Mouse (Mus musculus) C2C12 (cell line): Measurements from ENCODE around the gene Elovl4.

Experiments used
- CTCF ChIP-seq: IDR thresholded peaks from one replicate; pipeline ENCODE4 v1.5.1; 2011; ENCODE audit not compliant: control insufficient read depth, insufficient read depth, insufficient read length
- FOSL1 ChIP-seq: IDR thresholded peaks from one replicate; pipeline ENCODE4 v1.8.0; 2011; ENCODE audit warnings: mild to moderate bottlenecking, low read length; ENCODE audit not compliant: poor library complexity, insufficient read depth, severe bottlenecking
- MAX ChIP-seq: IDR thresholded peaks from one replicate; pipeline ENCODE4 v1.6.1; 2011; ENCODE audit warnings: mild to moderate bottlenecking, control low read depth
- USF1 ChIP-seq: IDR thresholded peaks from one replicate; pipeline ENCODE4 v1.6.1; 2011; ENCODE audit warnings: low read depth, mild to moderate bottlenecking, control low read depth, moderate library complexity

DNA sequence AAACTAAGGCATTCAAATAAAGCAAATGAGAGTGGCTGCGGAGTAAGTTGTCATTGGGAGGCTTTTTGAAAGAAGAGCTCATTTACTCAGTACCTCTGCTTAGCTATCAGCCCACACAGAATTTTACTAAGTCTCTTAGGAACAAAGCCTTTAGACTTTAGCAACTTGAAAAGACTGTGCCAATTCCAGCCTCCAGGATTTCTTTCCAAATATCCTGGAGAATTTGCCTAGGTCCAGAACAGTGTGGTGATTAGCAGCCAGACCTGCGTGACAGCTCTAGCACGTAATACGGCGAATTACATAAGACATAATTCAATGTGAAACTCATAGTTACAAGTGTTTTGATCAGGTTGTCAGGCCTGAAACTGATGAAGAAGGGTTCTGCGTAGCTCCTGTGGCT, 16.8 kb downstream of the Elovl4 start:
- TF ChIP-seq CTCF (no peak), USF1 (no peak), FOSL1 (no peak), MAX (no peak)
